Mouse (Mus musculus): ENCODE results near the gene Dmrtc2.

DNA sequence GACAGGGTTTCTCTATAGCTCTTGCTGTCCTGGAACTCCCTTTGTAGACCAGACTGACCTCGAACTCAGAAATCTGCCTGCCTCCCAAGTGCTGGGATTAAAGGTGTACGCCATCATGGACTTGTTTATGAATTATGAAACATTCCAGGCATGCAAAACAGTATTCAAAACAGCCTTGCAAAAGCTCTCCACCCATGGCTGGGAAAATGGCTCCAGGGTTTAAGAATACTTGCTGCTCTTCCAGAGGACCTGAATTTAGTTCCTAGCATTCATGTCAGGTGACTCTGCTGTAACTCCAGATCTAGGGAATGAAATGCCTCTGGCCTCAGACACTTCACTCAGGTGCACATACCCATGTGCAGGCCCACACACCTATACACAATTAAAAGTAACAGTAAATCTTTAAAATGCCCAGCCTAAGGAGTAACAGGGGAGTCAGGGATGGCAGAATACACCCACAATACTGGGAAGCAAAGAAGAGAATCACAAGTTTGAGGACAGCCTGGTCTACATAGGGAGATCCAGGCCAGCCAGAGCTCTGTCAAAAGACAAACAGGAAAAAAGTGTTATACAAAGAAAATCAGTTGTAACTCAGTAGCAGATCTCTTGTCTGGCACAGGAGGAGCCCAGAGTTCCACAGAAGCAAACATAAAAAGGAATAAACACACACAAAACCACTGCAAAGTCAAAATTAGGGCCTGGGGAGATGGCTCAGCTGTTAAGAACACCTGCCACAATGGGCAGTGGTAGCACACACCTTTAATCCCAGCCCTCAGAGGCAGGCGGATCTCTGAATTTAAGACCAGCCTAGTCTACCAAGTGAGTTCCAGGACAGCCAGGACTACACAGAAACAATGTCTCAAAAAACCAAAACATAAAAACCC is 21.6 kb downstream of the Dmrtc2 start:
- TF ChIP-seq CTCF (IDR thresholded peaks at IDR 0.05; ENCODE audit: borderline replicate concordance, insufficient read depth, low read length) (no peak), POLR2A (IDR thresholded peaks at IDR 0.05; ENCODE audit: low read depth, low read length) (peak; percentile 6)

Data from embryonic fibroblast, embryonic 13.5 days (primary cell).